Mouse (Mus musculus): Measurements from ENCODE around the gene Slamf1. TPM values are rescaled to one million over a fixed set of nuclear protein-coding genes. Genes with fewer than 3 reads are reported as not detected.
"Not testable (repeated sequence)": the region's sequence is repeated elsewhere in the genome, so short reads cannot be mapped to it uniquely, and the experiment has no call there.

Slamf1 gene
- total RNA-seq, 2 experiments from 2014 or later, result not detected

GRCm38 (mm10) chr1:171797840-171798239 lies 30.9 kb downstream of the Slamf1 start:
- no peak for ATAC-seq (replicated peaks; ENCODE audit: poor library complexity, severe bottlenecking)

GRCm38 (mm10) chr1:171799648-171800047 lies 32.7 kb downstream of the Slamf1 start:
- ATAC-seq (replicated peaks; ENCODE audit: poor library complexity, severe bottlenecking), result no peak

- ATAC-seq (replicated peaks; ENCODE audit: poor library complexity, severe bottlenecking), result not testable (repeated sequence)
Observed at GRCm38 (mm10) chr1:171811048-171811447, 44.1 kb downstream of the Slamf1 start.

DNA sequence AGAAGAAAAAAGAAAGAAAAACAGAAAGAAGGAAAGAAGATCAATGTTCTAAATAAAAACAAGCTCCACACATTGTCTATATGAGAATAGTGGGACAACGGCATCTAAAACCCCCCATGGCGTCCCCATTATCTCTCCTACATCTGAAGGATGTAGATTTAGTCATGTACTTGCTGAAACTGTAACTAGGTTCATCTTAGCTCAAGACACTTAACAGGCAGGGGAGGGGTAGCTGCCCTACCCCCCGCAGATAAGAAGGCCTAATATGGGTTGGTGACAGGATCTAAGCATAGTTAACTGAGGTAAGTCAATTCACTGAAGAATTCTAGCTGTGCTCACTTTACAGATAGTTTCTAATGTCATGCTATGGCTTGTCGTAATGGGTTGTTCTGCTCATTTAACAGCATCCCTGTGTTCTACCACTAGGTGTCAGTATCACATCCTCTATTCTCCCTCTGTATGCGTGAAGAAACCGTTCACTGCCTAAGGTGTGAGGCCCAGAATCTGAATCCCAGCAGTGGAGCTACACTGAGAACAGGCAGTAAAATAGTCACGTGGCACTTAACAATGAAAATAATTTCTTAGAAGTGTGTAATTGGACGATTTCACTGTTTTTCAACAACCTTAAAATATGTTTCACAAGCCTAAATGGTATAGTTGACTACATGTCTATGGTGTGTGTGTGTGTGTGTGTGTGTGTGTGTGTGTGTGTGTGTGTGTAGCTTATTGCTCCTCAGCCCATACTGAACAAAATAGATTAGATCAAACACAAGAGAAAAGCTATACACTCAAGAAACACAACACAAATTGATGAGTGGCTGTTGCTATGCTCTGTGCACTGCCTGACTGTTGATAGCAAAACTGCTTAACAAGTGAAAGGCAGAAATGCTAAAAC lies 48.9 kb downstream of the Slamf1 start:
- peak; percentile 99 for ATAC-seq (replicated peaks; ENCODE audit: poor library complexity, severe bottlenecking)

DNA sequence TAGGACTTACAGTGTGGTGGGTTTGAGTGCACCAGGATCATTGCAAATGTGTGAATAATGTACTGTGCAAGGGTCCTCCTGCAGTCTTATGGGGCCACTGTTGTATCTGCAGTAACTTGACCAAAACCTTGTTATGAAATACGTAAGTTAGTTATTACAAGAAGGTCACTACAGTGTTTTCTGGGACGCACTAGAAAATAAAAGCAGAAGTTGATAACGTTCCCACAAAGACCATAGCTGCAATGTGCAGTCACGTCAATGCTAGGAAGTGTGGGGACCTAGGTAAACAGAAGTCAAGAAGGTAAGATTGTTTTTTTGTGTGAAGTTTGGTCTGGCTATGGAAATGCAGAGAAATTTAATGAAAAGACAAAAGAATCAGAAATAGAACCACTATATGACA lies 50.1 kb downstream of the Slamf1 start:
- ATAC-seq (replicated peaks; ENCODE audit: poor library complexity, severe bottlenecking), result peak; percentile 57

GRCm38 (mm10) chr1:171821331-171821730 lies 54.4 kb downstream of the Slamf1 start:
- ATAC-seq (replicated peaks; ENCODE audit: poor library complexity, severe bottlenecking), result peak; percentile 82

- no peak for ATAC-seq (replicated peaks; ENCODE audit: poor library complexity, severe bottlenecking)
Observed at GRCm38 (mm10) chr1:171825462-171825861, 58.5 kb downstream of the Slamf1 start.

DNA sequence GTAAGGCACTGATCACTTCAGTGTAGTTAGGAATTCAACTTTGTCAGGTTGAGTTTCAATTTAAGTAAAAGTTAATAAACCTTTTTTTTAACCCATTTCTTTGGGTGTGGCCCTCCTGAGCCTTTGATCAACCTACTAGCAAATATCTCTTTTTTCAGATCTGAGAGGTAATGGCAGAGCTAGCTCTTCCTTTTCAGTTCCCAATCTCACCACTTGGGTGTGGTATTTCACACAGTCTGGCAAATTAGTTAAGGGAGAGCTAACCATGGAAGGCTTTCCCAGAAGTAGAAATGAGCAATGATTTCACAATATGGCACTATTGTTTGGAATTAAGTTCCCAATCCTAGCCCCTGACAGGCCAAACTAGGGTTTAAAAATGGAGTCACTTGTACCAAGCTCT lies 59.2 kb downstream of the Slamf1 start:
- peak; percentile 43 for ATAC-seq (replicated peaks; ENCODE audit: poor library complexity, severe bottlenecking)

DNA sequence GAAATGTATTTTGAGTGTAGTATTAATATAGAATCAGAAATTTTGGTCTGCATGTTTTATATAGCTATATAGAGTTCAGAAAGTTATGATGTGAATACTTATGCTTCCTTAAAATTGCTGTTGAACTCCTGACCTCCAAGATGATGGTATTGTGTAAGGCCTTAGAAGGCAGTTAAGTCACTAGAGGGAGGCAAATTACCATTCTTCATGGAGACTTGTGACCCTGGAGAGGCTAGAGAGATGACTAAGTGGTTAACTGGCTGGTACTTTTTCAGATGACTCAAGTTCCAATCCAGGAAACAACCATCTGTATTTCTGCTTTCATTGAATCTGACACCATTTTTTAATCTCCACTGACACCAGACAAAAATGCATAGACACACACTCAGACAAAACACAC lies 60.7 kb downstream of the Slamf1 start:
- peak; percentile 94 for ATAC-seq (replicated peaks; ENCODE audit: poor library complexity, severe bottlenecking)

DNA sequence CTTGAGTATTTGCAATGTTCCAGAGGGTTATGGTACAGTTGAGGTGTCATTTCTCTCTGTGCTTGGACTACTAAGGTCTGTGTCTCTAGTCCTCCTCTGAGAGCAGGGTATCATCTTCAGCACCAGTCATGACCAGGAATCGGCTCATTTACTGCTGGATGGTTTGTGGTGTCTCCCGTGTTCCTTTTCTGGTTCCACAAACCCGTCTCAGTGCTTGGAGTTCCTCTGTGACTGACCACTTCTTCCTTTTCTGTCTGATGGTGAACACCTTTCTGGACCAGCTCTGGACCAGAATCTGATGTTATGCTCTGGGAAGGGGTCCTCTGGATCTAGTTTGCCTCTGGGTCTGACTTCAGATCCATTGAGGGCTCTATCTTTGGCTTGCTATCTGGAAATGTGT lies 72.6 kb downstream of the Slamf1 start, which contains the start of gene Cd84:
TSS of gene Cd84 (plus strand) at position 210 of the 400 bp plus-strand sequence.
- peak; percentile 54 for ATAC-seq (replicated peaks; ENCODE audit: poor library complexity, severe bottlenecking)

DNA sequence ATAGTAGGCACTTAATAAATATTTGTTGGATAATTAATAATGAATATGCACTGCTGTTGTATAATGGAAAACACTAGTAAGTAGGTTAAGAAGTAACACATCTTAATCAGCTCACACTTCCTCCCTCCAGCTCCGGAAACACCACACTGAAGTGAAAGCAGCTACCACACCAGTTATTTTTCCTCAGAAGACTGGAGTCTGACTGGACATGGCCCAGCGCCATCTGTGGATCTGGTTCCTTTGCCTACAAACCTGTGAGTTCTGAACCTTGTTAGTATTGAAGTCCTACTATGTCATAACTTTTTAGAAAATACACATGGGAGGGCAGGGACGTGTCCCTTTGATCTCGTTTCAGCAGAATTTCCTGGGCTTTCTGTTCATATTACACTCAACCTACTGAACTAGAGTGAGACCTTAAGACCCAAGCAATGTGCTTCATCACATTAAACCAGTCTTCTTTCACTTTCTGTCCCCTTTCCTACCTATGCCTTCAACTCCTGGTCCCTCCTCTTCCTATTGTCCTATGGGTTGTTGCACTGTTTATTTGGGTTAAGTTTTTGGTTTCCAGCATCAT lies 73.6 kb downstream of the Slamf1 start:
- ATAC-seq (replicated peaks; ENCODE audit: poor library complexity, severe bottlenecking), result peak; percentile 57

- peak; percentile 67 for ATAC-seq (replicated peaks; ENCODE audit: poor library complexity, severe bottlenecking)
Observed at GRCm38 (mm10) chr1:171845035-171845754, 78.3 kb downstream of the Slamf1 start.

- no peak for ATAC-seq (replicated peaks; ENCODE audit: poor library complexity, severe bottlenecking)
Observed at GRCm38 (mm10) chr1:171848201-171848600, 81.3 kb downstream of the Slamf1 start.

DNA sequence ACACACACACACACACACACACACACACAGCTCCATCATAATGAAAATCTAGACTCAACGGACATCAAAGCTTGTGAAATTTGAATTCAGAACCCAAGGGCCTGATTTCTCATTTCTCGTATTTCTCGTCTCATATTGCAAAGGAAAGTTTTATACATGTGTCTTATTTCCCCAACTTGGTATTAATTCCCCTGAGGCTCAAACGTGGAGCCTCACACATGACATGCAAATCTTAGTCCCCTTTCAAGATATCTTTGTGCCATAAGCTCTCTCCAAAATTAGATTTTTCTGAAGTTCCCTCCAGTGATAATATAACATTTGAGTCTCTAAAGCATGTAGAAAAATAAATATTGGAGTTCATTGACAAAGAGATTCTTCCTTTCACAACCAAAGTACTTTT lies 81.8 kb downstream of the Slamf1 start:
- no peak for ATAC-seq (replicated peaks; ENCODE audit: poor library complexity, severe bottlenecking)

- ATAC-seq (replicated peaks; ENCODE audit: poor library complexity, severe bottlenecking), result peak; percentile 84
Observed at GRCm38 (mm10) chr1:171849454-171849853, 82.5 kb downstream of the Slamf1 start.

Other genes with a start within 250 kb of the Slamf1 start
- not detected in 2 replicates for gene Itln1, start 231.8 kb upstream of the Slamf1 start, total RNA-seq (2014; fragmentation: Nextera tagmentation)
- gene Itln1, start 231.8 kb upstream of the Slamf1 start, total RNA-seq (2017), result not detected in 2 replicates
- gene Cd244a, start 207.9 kb upstream of the Slamf1 start, total RNA-seq (2014; fragmentation: Nextera tagmentation), result 5.5 and 6.7 TPM in 2 replicates
- 5.6 and 7.9 TPM in 2 replicates for gene Cd244a, start 207.9 kb upstream of the Slamf1 start, total RNA-seq (2017)
- 19.8 and 22.0 TPM in 2 replicates for gene Ly9, start 159.7 kb upstream of the Slamf1 start, total RNA-seq (2014; fragmentation: Nextera tagmentation)
- gene Ly9, start 159.7 kb upstream of the Slamf1 start, total RNA-seq (2017), result 22.3 and 29.9 TPM in 2 replicates
- gene Slamf7, start 114.1 kb upstream of the Slamf1 start, total RNA-seq (2014; fragmentation: Nextera tagmentation), result 0.64 TPM in 1 of 2 replicates, not detected in the other
- 0.69 TPM in 1 of 2 replicates, not detected in the other for gene Slamf7, start 114.1 kb upstream of the Slamf1 start, total RNA-seq (2017)
- 167 and 179 TPM in 2 replicates for gene Cd48, start 85.1 kb upstream of the Slamf1 start, total RNA-seq (2014; fragmentation: Nextera tagmentation)
- 138 and 170 TPM in 2 replicates for gene Cd48, start 85.1 kb upstream of the Slamf1 start, total RNA-seq (2017)
- 27.8 and 46.4 TPM in 2 replicates for gene Cd84, start 72.6 kb downstream of the Slamf1 start, total RNA-seq (2014; fragmentation: Nextera tagmentation)
- 65.1 and 76.7 TPM in 2 replicates for gene Cd84, start 72.6 kb downstream of the Slamf1 start, total RNA-seq (2017)
- gene Gm10521, start 128.5 kb downstream of the Slamf1 start, total RNA-seq (2014; fragmentation: Nextera tagmentation), result 1.6 and 2.3 TPM in 2 replicates
- 1.3 and 1.9 TPM in 2 replicates for gene Gm10521, start 128.5 kb downstream of the Slamf1 start, total RNA-seq (2017)
- gene Slamf6, start 150.4 kb downstream of the Slamf1 start, total RNA-seq (2014; fragmentation: Nextera tagmentation), result 1.9 and 4.8 TPM in 2 replicates
- gene Slamf6, start 150.4 kb downstream of the Slamf1 start, total RNA-seq (2017), result 1.4 and 4.7 TPM in 2 replicates